Mouse (Mus musculus) lung, postnatal 4 days (tissue): ENCODE measurements around the gene Abraxas1.
A peak's percentile ranks its signal among the peaks of the same experiment; 100 is the strongest.

Experiments
- DNase-seq, 2 experiments: peaks; one replicate each; pipeline ENCODE4 v3.0.0; 2021

Gene Abraxas1

DNA sequence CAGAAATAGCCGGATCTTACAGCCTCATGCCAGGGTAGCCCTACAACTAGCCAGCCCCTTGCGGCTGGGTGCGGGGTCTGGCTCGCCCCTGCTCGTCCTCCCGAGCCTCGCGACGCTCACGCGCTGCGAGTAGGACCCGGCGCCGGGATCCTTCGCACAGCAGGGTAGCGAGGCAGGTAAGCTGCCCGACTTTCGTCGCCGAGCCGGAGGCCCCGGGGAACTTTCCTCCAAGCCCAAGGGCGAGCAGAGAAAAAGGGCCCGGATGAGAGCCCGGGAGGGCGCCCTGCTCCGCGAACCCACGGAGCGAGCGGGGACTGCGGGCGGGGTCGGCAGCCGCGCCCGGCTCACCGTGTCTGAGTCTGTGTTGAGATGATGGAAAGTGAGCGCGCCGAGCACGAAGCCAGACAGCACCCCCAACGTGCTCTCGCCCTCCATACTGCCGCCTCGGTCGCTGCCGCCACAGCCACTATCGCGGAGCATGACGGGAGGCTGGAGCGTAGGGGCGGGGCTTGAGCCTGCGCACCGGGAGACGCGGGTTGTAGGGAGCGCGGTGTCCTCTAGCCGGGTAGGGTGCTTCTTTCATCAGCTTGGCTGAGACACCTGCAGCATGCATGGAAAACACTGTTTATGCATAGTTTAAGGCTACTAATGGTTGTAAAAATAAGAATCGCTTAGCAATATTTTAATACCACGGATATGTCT, at the start of gene Abraxas1:
Abraxas1 (minus strand) TSS at position 483 of the 702 bp plus-strand sequence.
- DNase-seq, result peak; percentile 85 to 89

- DNase-seq, result no peak
Measured at GRCm38 (mm10) chr5:100869197-100869895, 48.6 kb upstream of the Abraxas1 start.

DNA sequence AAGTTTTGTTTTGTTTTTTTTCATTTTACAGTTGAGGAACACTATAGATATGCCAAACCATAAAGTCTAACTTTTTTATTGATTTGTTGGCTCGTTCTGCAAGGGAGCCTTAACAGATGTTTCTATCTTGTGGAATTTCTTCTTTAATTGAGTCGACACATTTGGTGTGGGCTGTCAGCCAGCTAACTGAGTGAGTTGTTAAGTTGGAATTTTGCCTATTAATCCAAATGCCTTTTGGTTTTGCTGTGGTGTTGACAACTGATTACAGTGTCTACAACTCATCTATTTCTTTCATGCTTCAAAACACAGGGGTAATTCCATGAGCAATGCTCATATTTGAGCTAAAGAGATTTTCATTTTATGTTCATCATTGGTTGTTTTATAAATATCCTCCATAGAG, 45.4 kb upstream of the Abraxas1 start:
- no peak for DNase-seq

GRCm38 (mm10) chr5:100864438-100864837, 43.7 kb upstream of the Abraxas1 start:
- no peak for DNase-seq

DNA sequence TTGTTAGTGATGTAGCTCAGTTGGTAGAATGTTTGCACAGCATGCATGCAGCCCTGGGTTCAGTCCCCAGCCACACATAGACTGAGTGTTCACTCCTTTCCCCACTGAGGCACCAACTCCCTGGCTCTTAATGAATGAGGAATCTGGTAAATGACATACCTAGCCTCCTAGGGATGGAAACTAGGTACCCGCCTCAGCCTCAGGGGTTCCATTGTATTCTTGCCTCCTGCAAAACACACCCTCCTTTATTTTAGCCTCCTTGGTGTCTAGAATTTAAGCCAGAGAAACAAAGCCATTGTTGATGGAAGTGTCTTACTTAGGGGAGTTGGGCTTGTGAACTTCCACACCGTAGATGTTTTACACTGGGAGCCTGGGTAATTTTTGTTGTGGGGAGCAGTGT, 42.3 kb upstream of the Abraxas1 start:
- DNase-seq, result no peak

GRCm38 (mm10) chr5:100861811-100862210, 41.0 kb upstream of the Abraxas1 start:
- peak in 1 of 2 experiments; percentile 8 for DNase-seq

DNA sequence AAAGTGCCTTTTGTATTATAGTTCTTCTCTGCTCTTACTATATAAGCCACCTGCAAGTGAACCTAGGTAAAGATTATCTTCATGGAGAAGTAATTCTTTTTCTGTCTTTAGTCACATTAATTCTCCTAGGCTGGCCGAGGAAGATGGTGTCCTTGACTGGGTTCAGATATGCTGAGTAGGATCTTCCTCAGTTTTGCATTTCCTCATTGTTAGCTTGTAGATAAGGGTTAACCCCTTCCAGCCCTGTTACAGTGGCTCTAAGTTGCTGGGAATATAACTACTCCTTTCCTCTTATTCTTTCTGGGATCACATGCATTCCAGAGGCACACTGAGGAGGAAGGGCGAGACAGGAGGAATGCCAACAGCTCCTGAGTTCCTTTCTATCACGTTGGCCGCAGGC, 40.4 kb upstream of the Abraxas1 start:
- DNase-seq, result no peak

DNA sequence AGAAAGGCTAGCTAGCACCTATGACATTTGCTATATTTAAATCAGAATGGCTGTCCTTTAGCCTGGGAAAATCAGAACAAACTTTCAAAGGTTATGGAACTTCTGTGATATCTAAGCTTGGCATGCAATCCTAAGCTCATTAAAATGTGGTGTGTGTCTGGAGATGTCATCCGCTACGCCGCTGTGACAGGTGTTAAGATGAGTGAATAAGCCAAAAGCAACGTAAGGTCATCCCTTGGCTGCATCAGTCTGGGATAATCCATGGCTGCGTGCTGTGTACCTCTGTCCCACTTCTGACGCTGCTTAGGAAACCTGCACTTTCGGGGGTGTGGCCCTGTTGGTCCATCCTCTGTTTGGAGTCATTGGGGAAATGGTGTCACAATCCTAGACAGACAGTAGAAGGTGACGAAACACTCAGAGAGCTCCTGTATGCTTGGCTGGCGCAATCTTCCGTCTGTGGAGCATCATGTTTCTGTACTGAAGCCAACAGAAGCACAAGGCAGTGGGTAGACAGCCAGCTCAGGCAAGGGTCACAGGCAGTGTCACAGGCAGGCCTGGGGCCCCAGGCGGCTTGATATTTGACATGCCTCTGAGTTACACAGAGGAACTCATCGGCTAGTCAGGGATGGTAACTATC, 39.8 kb upstream of the Abraxas1 start:
- peak; percentile 60 to 69 for DNase-seq

- no peak for DNase-seq
Measured at GRCm38 (mm10) chr5:100856552-100856951, 35.8 kb upstream of the Abraxas1 start.

- no peak for DNase-seq
Measured at GRCm38 (mm10) chr5:100853963-100854362, 33.2 kb upstream of the Abraxas1 start.

DNA sequence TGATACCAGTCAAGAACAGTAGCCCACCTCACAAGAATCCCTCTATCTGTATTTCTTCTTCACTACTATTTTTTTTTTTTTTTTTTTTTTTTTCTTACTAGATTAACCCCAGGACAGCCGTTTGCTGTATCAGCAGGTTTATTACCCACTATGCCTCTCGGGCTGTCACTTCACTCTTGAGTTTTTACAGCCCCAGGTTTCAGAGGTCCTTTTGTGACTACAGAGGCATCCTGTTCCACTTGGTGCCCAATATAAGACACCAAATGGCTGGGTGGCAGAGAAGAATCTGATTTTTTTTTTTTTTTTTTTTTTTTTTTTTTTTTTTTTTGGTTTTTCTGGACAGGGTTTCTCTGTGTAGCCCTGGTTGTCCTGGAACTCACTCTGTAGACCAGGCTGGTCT, 26.4 kb upstream of the Abraxas1 start:
- DNase-seq, result no peak

GRCm38 (mm10) chr5:100846599-100846920, 25.8 kb upstream of the Abraxas1 start:
- no peak for DNase-seq

DNA sequence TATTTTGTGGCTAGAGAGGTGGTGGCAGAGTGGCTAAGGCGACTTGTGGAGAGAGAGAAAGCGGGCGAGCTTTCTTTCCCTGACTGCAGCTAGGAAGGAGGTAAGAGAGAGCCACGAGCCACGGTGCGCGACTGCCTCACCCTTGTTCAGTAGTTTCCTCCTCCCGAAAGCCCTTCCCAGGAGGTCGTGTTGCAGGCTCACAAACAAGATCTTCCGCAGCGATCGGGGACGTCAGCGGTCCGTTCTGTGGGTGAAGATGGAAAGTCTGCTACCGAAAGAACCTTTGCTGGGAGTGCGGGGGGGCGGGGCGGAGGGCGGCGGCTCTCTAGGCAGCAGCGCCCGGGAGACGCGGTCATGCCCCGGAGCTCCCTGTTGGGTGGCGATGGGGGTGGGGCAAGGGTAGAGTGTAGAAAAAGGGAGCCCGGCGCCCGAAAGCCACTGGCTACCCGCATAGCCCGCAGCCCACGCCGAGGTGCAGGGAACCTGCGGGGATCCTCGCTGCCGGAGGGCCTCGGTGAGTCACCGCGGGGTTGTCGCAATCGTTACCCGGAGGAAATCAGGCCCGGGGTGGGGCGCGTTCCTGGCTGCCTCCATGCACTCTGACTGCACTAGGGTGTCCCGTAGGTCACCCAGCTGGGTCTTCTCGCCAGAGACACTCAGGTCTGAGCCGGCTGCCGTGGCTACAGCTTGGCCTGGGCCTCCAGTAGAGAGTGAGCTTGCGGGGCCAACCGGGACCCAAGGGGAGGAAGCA, 25.3 kb upstream of the Abraxas1 start:
- peak; percentile 75 to 81 for DNase-seq

DNA sequence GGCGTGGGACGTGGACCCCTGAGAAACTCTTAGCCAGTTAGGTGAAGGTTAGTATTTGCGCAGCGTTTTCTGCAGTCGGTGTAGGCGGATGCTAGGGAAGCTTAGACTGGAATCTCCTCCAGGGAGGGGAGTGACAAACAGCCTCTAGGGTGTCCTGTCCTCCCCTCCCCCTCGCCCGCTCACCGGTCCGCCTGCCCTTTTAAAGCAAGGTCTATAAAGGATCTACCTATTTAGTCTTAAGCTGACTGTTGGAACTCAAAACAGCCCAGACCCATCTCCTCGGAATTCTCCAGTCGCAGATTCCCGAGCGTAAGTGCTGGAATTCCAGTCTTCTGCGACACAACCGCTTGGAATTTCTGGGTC, 24.7 kb upstream of the Abraxas1 start, which contains the start of gene Gpat3:
Gpat3 (plus strand) TSS at position 229 of the 363 bp plus-strand sequence.
- no peak for DNase-seq

GRCm38 (mm10) chr5:100844485-100844884, 23.7 kb upstream of the Abraxas1 start:
- DNase-seq, result no peak

GRCm38 (mm10) chr5:100837907-100838306, 17.1 kb upstream of the Abraxas1 start:
- DNase-seq, result no peak

DNA sequence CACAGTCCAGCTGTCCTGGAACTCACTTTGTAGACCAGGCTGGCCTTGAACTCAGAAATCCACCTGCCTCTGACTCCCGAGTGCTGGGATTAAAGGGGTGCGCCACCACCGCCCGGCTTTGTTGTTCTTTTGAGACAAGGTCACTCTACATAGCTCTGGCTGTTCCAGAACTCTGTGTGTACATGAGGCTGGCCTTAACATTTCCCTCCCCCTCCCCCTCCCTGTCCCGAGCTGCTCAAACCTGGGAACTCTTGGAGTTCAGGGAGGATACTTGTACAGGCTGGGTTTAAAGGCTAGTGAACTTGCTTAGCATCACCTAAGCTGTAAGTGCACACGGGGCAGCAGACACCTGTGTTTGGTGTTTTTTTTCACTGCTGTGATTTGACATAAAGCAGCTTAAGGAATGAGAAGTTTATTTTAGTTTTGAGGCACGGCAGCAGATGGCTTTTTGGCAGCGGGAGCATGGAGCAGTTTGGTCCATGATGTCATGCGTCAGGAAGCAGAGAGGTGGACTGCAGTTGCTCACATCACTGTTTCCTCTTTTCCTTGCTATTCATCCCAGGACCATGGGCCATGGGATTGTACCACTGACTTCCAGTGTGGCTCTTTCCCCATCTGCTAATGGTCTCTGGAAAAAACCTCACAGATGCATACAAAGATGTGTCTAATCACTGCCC, 15.2 kb upstream of the Abraxas1 start:
- no peak for DNase-seq

DNA sequence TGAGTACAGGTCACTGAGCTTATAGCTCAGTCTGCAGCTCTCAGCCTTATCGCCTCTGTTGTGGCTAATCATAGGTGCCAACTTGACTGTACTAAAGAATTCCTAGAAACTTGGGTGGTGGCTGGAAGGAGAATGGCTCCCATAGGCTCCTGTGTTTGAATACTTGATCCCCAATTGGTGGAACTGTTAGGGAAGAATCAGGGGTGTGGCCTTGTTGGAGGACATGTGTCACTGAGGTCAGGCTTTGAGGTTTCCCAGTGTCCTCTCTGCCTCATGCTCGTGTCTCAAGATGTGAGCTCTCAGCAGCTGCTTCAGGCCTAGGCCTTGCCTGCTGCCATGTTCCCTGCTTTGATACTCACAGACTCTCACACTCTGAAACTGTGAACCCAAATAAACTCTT, 13.1 kb upstream of the Abraxas1 start:
- DNase-seq, result no peak

DNA sequence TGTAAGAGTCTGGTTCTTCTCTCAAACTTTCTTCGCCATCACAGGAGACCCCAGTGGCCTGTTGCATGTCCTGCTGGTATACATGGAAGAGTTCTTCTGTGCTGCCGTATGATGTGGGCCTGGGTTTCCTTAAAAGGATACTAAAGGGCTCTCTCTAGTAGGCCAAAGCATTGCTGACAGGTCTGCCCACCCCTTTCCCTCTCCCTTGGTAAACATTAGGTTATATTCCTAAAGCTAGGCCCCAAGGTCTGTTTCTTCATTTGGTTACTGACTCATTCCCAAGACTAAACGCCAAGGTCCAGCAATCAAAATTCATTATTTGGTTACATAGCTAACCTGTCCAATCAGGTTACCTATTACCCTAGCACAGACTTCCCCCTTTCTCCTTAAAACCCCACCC, 11.9 kb upstream of the Abraxas1 start:
- DNase-seq, result no peak

GRCm38 (mm10) chr5:100828701-100829100, 7.9 kb upstream of the Abraxas1 start:
- no peak for DNase-seq

GRCm38 (mm10) chr5:100826531-100826930, 5.8 kb upstream of the Abraxas1 start:
- no peak for DNase-seq

DNA sequence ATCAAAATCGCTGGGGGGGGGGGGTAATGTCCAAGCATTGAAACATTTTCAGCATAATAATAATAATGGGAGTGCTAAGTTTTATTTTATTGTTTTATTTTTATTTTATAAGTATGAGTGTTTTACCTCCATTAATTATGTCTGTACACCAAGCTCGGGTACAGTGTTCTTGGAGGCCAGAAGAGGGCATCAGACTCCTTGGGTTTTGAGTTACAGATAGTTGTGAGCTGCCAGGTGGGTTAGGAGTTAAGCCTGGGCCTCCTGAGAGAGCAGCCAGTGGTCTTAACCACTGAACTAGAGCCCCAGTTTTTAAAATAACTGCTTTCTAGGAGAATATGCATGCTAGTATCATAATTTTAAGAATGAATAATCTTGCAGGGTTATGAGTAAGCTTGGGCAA, 5.2 kb upstream of the Abraxas1 start:
- no peak for DNase-seq

GRCm38 (mm10) chr5:100822826-100823225, 2.1 kb upstream of the Abraxas1 start:
- DNase-seq, result no peak
